Mouse (Mus musculus): ENCODE results near the gene Fbxo9.
A peak's percentile ranks its signal among the peaks of the same experiment; 100 is the strongest.
"Not testable (repeated sequence)": the region's sequence is repeated elsewhere in the genome, so short reads cannot be mapped to it uniquely, and the experiment has no call there.

Gene Fbxo9

GRCm38 (mm10) chr9:78108796-78109239 lies at the start of gene Fbxo9, which contains the start of gene Ick:
Gene Fbxo9, minus strand, starts transcription at chr9:78109065.
Gene Ick, plus strand, starts transcription at chr9:78109192.
- DNase-seq = peak; percentile 95

GRCm38 (mm10) chr9:78157221-78157620 lies 48.4 kb upstream of the Fbxo9 start:
- no peak for DNase-seq

- no peak for DNase-seq
These were observed 45.5 kb upstream of the Fbxo9 start for GRCm38 (mm10) chr9:78154211-78154977.

GRCm38 (mm10) chr9:78149770-78150169 lies 40.9 kb upstream of the Fbxo9 start:
- DNase-seq = not testable (repeated sequence)

- DNase-seq = no peak
These were observed 39.3 kb upstream of the Fbxo9 start for GRCm38 (mm10) chr9:78148149-78148548.

GRCm38 (mm10) chr9:78146627-78147026 lies 37.8 kb upstream of the Fbxo9 start:
- DNase-seq = no peak

GRCm38 (mm10) chr9:78146099-78146498 lies 37.2 kb upstream of the Fbxo9 start:
- peak; percentile 11 for DNase-seq

GRCm38 (mm10) chr9:78139463-78139862 lies 30.6 kb upstream of the Fbxo9 start:
- no peak for DNase-seq

GRCm38 (mm10) chr9:78138044-78138676 lies 29.3 kb upstream of the Fbxo9 start:
- no peak for DNase-seq

- DNase-seq = no peak
These were observed 26.8 kb upstream of the Fbxo9 start for GRCm38 (mm10) chr9:78135658-78136057.

- DNase-seq = no peak
These were observed 17.8 kb upstream of the Fbxo9 start for GRCm38 (mm10) chr9:78126643-78127042.

GRCm38 (mm10) chr9:78126007-78126406 lies 17.1 kb upstream of the Fbxo9 start:
- no peak for DNase-seq

- no peak for DNase-seq
These were observed 15.4 kb upstream of the Fbxo9 start for GRCm38 (mm10) chr9:78124297-78124696.

GRCm38 (mm10) chr9:78122939-78123712 lies 14.3 kb upstream of the Fbxo9 start:
- DNase-seq = no peak

GRCm38 (mm10) chr9:78121985-78122384 lies 13.1 kb upstream of the Fbxo9 start:
- DNase-seq = no peak

GRCm38 (mm10) chr9:78121358-78121757 lies 12.5 kb upstream of the Fbxo9 start:
- no peak for DNase-seq

GRCm38 (mm10) chr9:78117690-78118089 lies 8.8 kb upstream of the Fbxo9 start:
- DNase-seq = no peak

GRCm38 (mm10) chr9:78115746-78116145 lies 6.9 kb upstream of the Fbxo9 start:
- no peak for DNase-seq

GRCm38 (mm10) chr9:78113538-78113885 lies 4.6 kb upstream of the Fbxo9 start:
- no peak for DNase-seq

GRCm38 (mm10) chr9:78112770-78113537 lies 4.1 kb upstream of the Fbxo9 start:
- DNase-seq = peak; percentile 92

GRCm38 (mm10) chr9:78111456-78111855 lies 2.6 kb upstream of the Fbxo9 start:
- peak; percentile 45 for DNase-seq

GRCm38 (mm10) chr9:78109656-78110055 lies 791 bp upstream of the Fbxo9 start:
- DNase-seq = peak; percentile 74
